Mouse (Mus musculus): ENCODE data around the gene Smoc2. TPM values are rescaled to one million over a fixed set of nuclear protein-coding genes. Genes with fewer than 3 reads are reported as not detected.

Smoc2 gene
- polyA plus RNA-seq, 1 experiment = 5.8 TPM

- DNase-seq (ENCODE audit: low read depth) = no peak
- TF ChIP-seq CTCF (IDR thresholded peaks at IDR 0.05; ENCODE audit: borderline replicate concordance, extremely low read depth, insufficient read depth, insufficient read length) (no peak), POLR2A (IDR thresholded peaks at IDR 0.05; ENCODE audit: borderline replicate concordance, extremely low read depth, insufficient read depth, insufficient read length, poor library complexity, severe bottlenecking) (no peak)
These were observed 74.1 kb downstream of the Smoc2 start for GRCm38 (mm10) chr17:14353219-14354079.

GRCm38 (mm10) chr17:14361511-14361910 lies 82.2 kb downstream of the Smoc2 start:
- DNase-seq (ENCODE audit: low read depth) = no peak

GRCm38 (mm10) chr17:14370476-14370875 lies 91.2 kb downstream of the Smoc2 start:
- peak; percentile 75 for DNase-seq (ENCODE audit: low read depth)
- TF ChIP-seq CTCF (IDR thresholded peaks at IDR 0.05; ENCODE audit: borderline replicate concordance, extremely low read depth, insufficient read depth, insufficient read length) = no peak
- no peak for TF ChIP-seq POLR2A (IDR thresholded peaks at IDR 0.05; ENCODE audit: borderline replicate concordance, extremely low read depth, insufficient read depth, insufficient read length, poor library complexity, severe bottlenecking)

More at GRCm38 (mm10) chr17:14361511-14361910, 82.2 kb downstream of the Smoc2 start:
- no peak for TF ChIP-seq CTCF (IDR thresholded peaks at IDR 0.05; ENCODE audit: borderline replicate concordance, extremely low read depth, insufficient read depth, insufficient read length)
- TF ChIP-seq POLR2A (IDR thresholded peaks at IDR 0.05; ENCODE audit: borderline replicate concordance, extremely low read depth, insufficient read depth, insufficient read length, poor library complexity, severe bottlenecking) = no peak

GRCm38 (mm10) chr17:14371606-14372005 lies 92.3 kb downstream of the Smoc2 start:
- DNase-seq (ENCODE audit: low read depth) = no peak
- TF ChIP-seq POLR2A (IDR thresholded peaks at IDR 0.05; ENCODE audit: borderline replicate concordance, extremely low read depth, insufficient read depth, insufficient read length, poor library complexity, severe bottlenecking) = no peak
- TF ChIP-seq CTCF (IDR thresholded peaks at IDR 0.05; ENCODE audit: borderline replicate concordance, extremely low read depth, insufficient read depth, insufficient read length) = no peak

- DNase-seq (ENCODE audit: low read depth) = peak; percentile 70
- TF ChIP-seq CTCF (IDR thresholded peaks at IDR 0.05; ENCODE audit: borderline replicate concordance, extremely low read depth, insufficient read depth, insufficient read length) (no peak), POLR2A (IDR thresholded peaks at IDR 0.05; ENCODE audit: borderline replicate concordance, extremely low read depth, insufficient read depth, insufficient read length, poor library complexity, severe bottlenecking) (no peak)
These were observed 93.2 kb downstream of the Smoc2 start for GRCm38 (mm10) chr17:14372324-14373145.

- peak; percentile 39 for DNase-seq (ENCODE audit: low read depth)
- TF ChIP-seq CTCF (IDR thresholded peaks at IDR 0.05; ENCODE audit: borderline replicate concordance, extremely low read depth, insufficient read depth, insufficient read length) = no peak
- TF ChIP-seq POLR2A (IDR thresholded peaks at IDR 0.05; ENCODE audit: borderline replicate concordance, extremely low read depth, insufficient read depth, insufficient read length, poor library complexity, severe bottlenecking) = no peak
These were observed 99.6 kb downstream of the Smoc2 start for GRCm38 (mm10) chr17:14378692-14379446.

GRCm38 (mm10) chr17:14379518-14379917 lies 100.2 kb downstream of the Smoc2 start:
- peak; percentile 25 for DNase-seq (ENCODE audit: low read depth)

GRCm38 (mm10) chr17:14379966-14380365 lies 100.7 kb downstream of the Smoc2 start:
- TF ChIP-seq CTCF (IDR thresholded peaks at IDR 0.05; ENCODE audit: borderline replicate concordance, extremely low read depth, insufficient read depth, insufficient read length) (no peak), POLR2A (IDR thresholded peaks at IDR 0.05; ENCODE audit: borderline replicate concordance, extremely low read depth, insufficient read depth, insufficient read length, poor library complexity, severe bottlenecking) (no peak)
- DNase-seq (ENCODE audit: low read depth) = no peak

More at GRCm38 (mm10) chr17:14379518-14379917, 100.2 kb downstream of the Smoc2 start:
- TF ChIP-seq POLR2A (IDR thresholded peaks at IDR 0.05; ENCODE audit: borderline replicate concordance, extremely low read depth, insufficient read depth, insufficient read length, poor library complexity, severe bottlenecking) (no peak), CTCF (IDR thresholded peaks at IDR 0.05; ENCODE audit: borderline replicate concordance, extremely low read depth, insufficient read depth, insufficient read length) (no peak)

GRCm38 (mm10) chr17:14380526-14380925 lies 101.2 kb downstream of the Smoc2 start:
- no peak for TF ChIP-seq CTCF (IDR thresholded peaks at IDR 0.05; ENCODE audit: borderline replicate concordance, extremely low read depth, insufficient read depth, insufficient read length)
- no peak for TF ChIP-seq POLR2A (IDR thresholded peaks at IDR 0.05; ENCODE audit: borderline replicate concordance, extremely low read depth, insufficient read depth, insufficient read length, poor library complexity, severe bottlenecking)
- DNase-seq (ENCODE audit: low read depth) = no peak

GRCm38 (mm10) chr17:14381482-14381881 lies 102.2 kb downstream of the Smoc2 start:
- TF ChIP-seq POLR2A (IDR thresholded peaks at IDR 0.05; ENCODE audit: borderline replicate concordance, extremely low read depth, insufficient read depth, insufficient read length, poor library complexity, severe bottlenecking) (no peak), CTCF (IDR thresholded peaks at IDR 0.05; ENCODE audit: borderline replicate concordance, extremely low read depth, insufficient read depth, insufficient read length) (no peak)

More at GRCm38 (mm10) chr17:14381482-14381881, 102.2 kb downstream of the Smoc2 start:
- DNase-seq (ENCODE audit: low read depth) = no peak
